Comparison of ENCODE assay signal across 8 mouse cellular contexts in genomic region chr4:62407730-62408582, GRCm38 (mm10). TPM values are rescaled to one million over a fixed set of nuclear protein-coding genes. Genes with fewer than 3 reads are reported as not detected.
DNase-seq lines count a peak whose midpoint lies in the region; ATAC-seq and TF ChIP-seq lines count a peak whose summit lies in the region.

No protein-coding gene starts in this region.

- ATAC-seq in intestine, embryonic 14.5 days (replicated peaks; ENCODE audit: low FRiP score, low TSS enrichment, low read depth) = peak; percentile 6; the same call in 1 of the 2 replicates
- peak; percentile 53 for ATAC-seq in megakaryocyte progenitor cell, adult 5-6 weeks (replicated peaks; ENCODE audit: poor library complexity)
- no peak; the same call in 1 of the 2 replicates for ATAC-seq in monocyte, adult 5-6 weeks (replicated peaks; ENCODE audit: insufficient number of reproducible peaks, low FRiP score, low TSS enrichment, poor library complexity, severe bottlenecking)

- no peak for TF ChIP-seq POLR2A in cortical plate, adult 2 months (IDR thresholded peaks at IDR 0.05; ENCODE audit: extremely low read depth, insufficient read depth, low read length)

- H3K27me3 ChIP-seq in intestine, embryonic 14.5 days (replicated peaks; ENCODE audit: control insufficient read depth, insufficient read depth, low read length) = no peaks in the 10 kb centered on the region

- H3K9ac ChIP-seq in intestine, embryonic 14.5 days (ENCODE audit: low read length) = peak overlapping the region; percentile 87

- H3K4me2 ChIP-seq in intestine, embryonic 14.5 days (ENCODE audit: low read length) = peak overlapping the region; percentile 63

- DNase-seq in adrenal gland, adult 18-20 months (ENCODE audit: low spot score in 2 of 2) = peak; percentile 26 to 45
- peak; percentile 29 for DNase-seq in gastrocnemius, postnatal 25 days
- peak; percentile 86 for DNase-seq in intestine, embryonic 14.5 days (ENCODE audit: low spot score)
- peak; percentile 44 to 47 for DNase-seq in left cerebral cortex, postnatal 14 days (ENCODE audit: low spot score in 2 of 2)
- DNase-seq in right cerebral cortex, postnatal 14 days = peak; percentile 42

- H3K27ac ChIP-seq in cortical plate, adult 2 months (ENCODE audit: insufficient read depth, low read length) = peak overlapping the region; percentile 4; the same call in 1 of the 2 replicates
- peak overlapping the region; percentile 88 for H3K27ac ChIP-seq in intestine, embryonic 14.5 days (ENCODE audit: low read depth)

- WGBS in intestine, embryonic 14.5 days = under 1% methylated on average over 35 of the region's 35 CpGs

- peaks cover 27% of the 10 kb centered on the region for H3K36me3 ChIP-seq in intestine, embryonic 14.5 days (ENCODE audit: control insufficient read depth, insufficient read depth, low read length)

- peak overlapping the region; percentile 75 for H3K4me3 ChIP-seq in cortical plate, adult 2 months (ENCODE audit: insufficient read depth, low read length)
- peak overlapping the region; percentile 89 for H3K4me3 ChIP-seq in intestine, embryonic 14.5 days (ENCODE audit: low read depth, low read length)

- intact Hi-C loops in left cerebral cortex, postnatal 14 days (cut with DNase I) = loop anchor here (5.0 kb wide), 2 partner anchors 46 to 64 kb away; partner anchors contain the start of genes Fkbp15, Slc31a1 and Wdr31

- TF ChIP-seq CTCF in cortical plate, adult 2 months (IDR thresholded peaks at IDR 0.05; ENCODE audit: extremely low read depth, insufficient read depth, low read length) = peak; percentile 35

- no peaks in the 10 kb centered on the region; the same call in 1 of the 2 replicates for H3K4me1 ChIP-seq in cortical plate, adult 2 months (ENCODE audit: control insufficient read depth, insufficient read depth, low read length)
- peaks cover 9% of the 10 kb centered on the region for H3K4me1 ChIP-seq in intestine, embryonic 14.5 days (replicated peaks; ENCODE audit: control insufficient read depth, insufficient read depth, low read length)

- H3K9me3 ChIP-seq in intestine, embryonic 14.5 days (ENCODE audit: control insufficient read depth, low read length) = no peaks in the 10 kb centered on the region

RNA-seq across cellular contexts. Expression of gene Cdc26, which starts 0.5 kb away (rescaled TPM):
- total RNA-seq in adrenal gland, adult 18-20 months (2021) = 10 to 100 TPM; 61.2 to 63.0 TPM
- 47.8 and 48.3 TPM in 2 replicates for polyA plus RNA-seq in cortical plate, adult 2 months (2012; rRNA removed)
- total RNA-seq in gastrocnemius, postnatal 25 days (2021) = 10 to 100 TPM; 40.4 to 43.7 TPM
- 166 and 174 TPM in 2 replicates for polyA plus RNA-seq in intestine, embryonic 14.5 days (2014; fragmentation: Nextera tagmentation; extraction: Ambion mirVana)
- total RNA-seq in left cerebral cortex, postnatal 14 days (2021) = 10 to 100 TPM; 46.2 to 47.1 TPM
- 166 and 206 TPM in 2 replicates for total RNA-seq in megakaryocyte progenitor cell, adult 5-6 weeks (2015)
- 134 and 150 TPM in 2 replicates for total RNA-seq in megakaryocyte progenitor cell, adult 5-6 weeks (2017)
- 40.8 to 57.0 TPM (median 49.4 TPM) in 3 replicates for total RNA-seq in monocyte, adult 5-6 weeks (2017)

RNA-seq across cellular contexts. Expression of gene Prpf4, which starts 0.6 kb away (rescaled TPM):
- total RNA-seq in adrenal gland, adult 18-20 months (2021) = 10 to 100 TPM; 22.8 to 27.6 TPM
- polyA plus RNA-seq in cortical plate, adult 2 months (2012; rRNA removed) = 14.3 and 16.5 TPM in 2 replicates
- 10 to 100 TPM; 13.3 to 15.1 TPM for total RNA-seq in gastrocnemius, postnatal 25 days (2021)
- polyA plus RNA-seq in intestine, embryonic 14.5 days (2014; fragmentation: Nextera tagmentation; extraction: Ambion mirVana) = 25.7 and 26.7 TPM in 2 replicates
- total RNA-seq in left cerebral cortex, postnatal 14 days (2021) = 10 to 100 TPM; 11.5 to 11.6 TPM
- total RNA-seq in megakaryocyte progenitor cell, adult 5-6 weeks (2015) = 14.8 and 16.7 TPM in 2 replicates
- total RNA-seq in megakaryocyte progenitor cell, adult 5-6 weeks (2017) = 14.4 and 15.9 TPM in 2 replicates
- 10.7 to 14.9 TPM (median 11.4 TPM) in 3 replicates for total RNA-seq in monocyte, adult 5-6 weeks (2017)

RNA-seq across cellular contexts. Expression of gene Rnf183, which starts 27.1 kb away (rescaled TPM):
- total RNA-seq in adrenal gland, adult 18-20 months (2021) = 1 to 10 TPM in 1 of 2 experiments, not detected in 1; 1.1 TPM
- 0.09 and 0.15 TPM in 2 replicates for polyA plus RNA-seq in cortical plate, adult 2 months (2012; rRNA removed)
- not detected for total RNA-seq in gastrocnemius, postnatal 25 days (2021)
- not detected in 2 replicates for polyA plus RNA-seq in intestine, embryonic 14.5 days (2014; fragmentation: Nextera tagmentation; extraction: Ambion mirVana)
- not detected for total RNA-seq in left cerebral cortex, postnatal 14 days (2021)
- total RNA-seq in megakaryocyte progenitor cell, adult 5-6 weeks (2015) = not detected in 2 replicates
- not detected in 2 replicates for total RNA-seq in megakaryocyte progenitor cell, adult 5-6 weeks (2017)
- total RNA-seq in monocyte, adult 5-6 weeks (2017) = not detected in 3 replicates

RNA-seq across cellular contexts. Expression of gene Slc31a1, which starts 47.4 kb away (rescaled TPM):
- 10 to 100 TPM; 49.1 to 50.2 TPM for total RNA-seq in adrenal gland, adult 18-20 months (2021)
- 17.1 and 18.1 TPM in 2 replicates for polyA plus RNA-seq in cortical plate, adult 2 months (2012; rRNA removed)
- total RNA-seq in gastrocnemius, postnatal 25 days (2021) = 10 to 100 TPM; 10.8 to 12.3 TPM
- 56.0 and 59.2 TPM in 2 replicates for polyA plus RNA-seq in intestine, embryonic 14.5 days (2014; fragmentation: Nextera tagmentation; extraction: Ambion mirVana)
- 10 to 100 TPM; 27.9 to 29.8 TPM for total RNA-seq in left cerebral cortex, postnatal 14 days (2021)
- 19.3 and 22.3 TPM in 2 replicates for total RNA-seq in megakaryocyte progenitor cell, adult 5-6 weeks (2015)
- 18.4 and 18.9 TPM in 2 replicates for total RNA-seq in megakaryocyte progenitor cell, adult 5-6 weeks (2017)
- 10.2 to 14.9 TPM (median 13.8 TPM) in 3 replicates for total RNA-seq in monocyte, adult 5-6 weeks (2017)

RNA-seq across cellular contexts. Expression of gene Fkbp15, which starts 47.6 kb away (rescaled TPM):
- total RNA-seq in adrenal gland, adult 18-20 months (2021) = 10 to 100 TPM; 31.4 to 32.1 TPM
- polyA plus RNA-seq in cortical plate, adult 2 months (2012; rRNA removed) = 26.1 and 27.2 TPM in 2 replicates
- 10 to 100 TPM; 11.7 to 13.2 TPM for total RNA-seq in gastrocnemius, postnatal 25 days (2021)
- polyA plus RNA-seq in intestine, embryonic 14.5 days (2014; fragmentation: Nextera tagmentation; extraction: Ambion mirVana) = 26.3 and 27.8 TPM in 2 replicates
- 10 to 100 TPM; 37.3 to 40.2 TPM for total RNA-seq in left cerebral cortex, postnatal 14 days (2021)
- total RNA-seq in megakaryocyte progenitor cell, adult 5-6 weeks (2015) = 22.1 and 24.8 TPM in 2 replicates
- 41.4 and 49.9 TPM in 2 replicates for total RNA-seq in megakaryocyte progenitor cell, adult 5-6 weeks (2017)
- 94.1 to 128 TPM (median 123 TPM) in 3 replicates for total RNA-seq in monocyte, adult 5-6 weeks (2017)

Comparison
In these comparisons a context has a peak if more than half of its experiments do, and no peak if none do; other contexts are left out.
1. DNase-seq: peak in every context shown above with its lines; median percentile 86 in intestine, embryonic 14.5 days; 46 in left cerebral cortex, postnatal 14 days; 42 in right cerebral cortex, postnatal 14 days; 36 in adrenal gland, adult 18-20 months; 29 in gastrocnemius, postnatal 25 days.